Mouse (Mus musculus): ENCODE data around the gene 4931422A03Rik. TPM values are rescaled to one million over a fixed set of nuclear protein-coding genes. Genes with fewer than 3 reads are reported as not detected.

The 4931422A03Rik gene
- polyA plus RNA-seq, 1 experiment from 2014 or later = 3.4 TPM

Other genes starting within 250 kb of the 4931422A03Rik start
- gene Caprin1, start 230.7 kb downstream of the 4931422A03Rik start, polyA plus RNA-seq (2016; fragmentation: Nextera tagmentation; extraction: Ambion mirVana) = 475 and 477 TPM in 2 replicates
- gene Lmo2, start 70.4 kb downstream of the 4931422A03Rik start, polyA plus RNA-seq (2016; fragmentation: Nextera tagmentation; extraction: Ambion mirVana) = 20.0 and 22.6 TPM in 2 replicates
- gene Fbxo3, start 640 bp downstream of the 4931422A03Rik start, polyA plus RNA-seq (2016; fragmentation: Nextera tagmentation; extraction: Ambion mirVana) = 54.7 and 55.0 TPM in 2 replicates
- not detected in 2 replicates for gene Gm10912, start 37.5 kb upstream of the 4931422A03Rik start, polyA plus RNA-seq (2016; fragmentation: Nextera tagmentation; extraction: Ambion mirVana)
- not detected in 2 replicates for gene Gm10799, start 40.2 kb upstream of the 4931422A03Rik start, polyA plus RNA-seq (2016; fragmentation: Nextera tagmentation; extraction: Ambion mirVana)
- gene Cd59b, start 41.5 kb upstream of the 4931422A03Rik start, polyA plus RNA-seq (2016; fragmentation: Nextera tagmentation; extraction: Ambion mirVana) = 3.4 and 4.2 TPM in 2 replicates
- 17.3 and 20.1 TPM in 2 replicates for gene Cd59a, start 67.4 kb upstream of the 4931422A03Rik start, polyA plus RNA-seq (2016; fragmentation: Nextera tagmentation; extraction: Ambion mirVana)
- gene A930018P22Rik, start 94.4 kb upstream of the 4931422A03Rik start, polyA plus RNA-seq (2016; fragmentation: Nextera tagmentation; extraction: Ambion mirVana) = not detected in 2 replicates